Mouse (Mus musculus) thymus, postnatal 14 days (tissue): ENCODE results near the gene Mid1ip1.
A peak's percentile ranks its signal among the peaks of the same experiment; 100 is the strongest.

ENCODE experiments used
- DNase-seq: peaks from one replicate; pipeline ENCODE4 v3.0.0; 2021

The Mid1ip1 gene

DNA sequence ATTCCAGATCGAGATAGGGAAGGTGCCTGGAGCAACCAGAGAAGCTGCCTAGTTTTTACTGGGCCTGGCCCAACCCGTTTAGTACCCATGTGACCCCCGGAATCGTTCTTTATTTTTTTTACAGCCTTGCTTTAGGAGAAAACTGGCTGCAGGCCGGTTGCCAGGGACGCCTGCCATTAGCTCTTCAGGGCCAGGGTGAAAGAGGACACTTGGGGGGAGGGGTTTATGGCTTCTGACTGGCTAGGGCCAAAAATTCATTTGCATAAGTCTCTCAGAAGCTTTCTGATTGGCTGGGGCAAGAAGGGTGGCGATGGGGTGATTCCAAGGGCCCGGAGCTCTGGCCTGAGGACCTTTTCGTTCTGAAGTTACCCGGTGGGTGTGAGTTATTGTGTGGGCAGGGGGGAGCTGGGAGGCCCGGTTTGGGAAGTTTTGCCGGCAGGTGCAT, at the start of gene Mid1ip1:
Mid1ip1 (plus strand) TSS at position 318 of the 445 bp plus-strand sequence.
- peak; percentile 57 for DNase-seq

DNA sequence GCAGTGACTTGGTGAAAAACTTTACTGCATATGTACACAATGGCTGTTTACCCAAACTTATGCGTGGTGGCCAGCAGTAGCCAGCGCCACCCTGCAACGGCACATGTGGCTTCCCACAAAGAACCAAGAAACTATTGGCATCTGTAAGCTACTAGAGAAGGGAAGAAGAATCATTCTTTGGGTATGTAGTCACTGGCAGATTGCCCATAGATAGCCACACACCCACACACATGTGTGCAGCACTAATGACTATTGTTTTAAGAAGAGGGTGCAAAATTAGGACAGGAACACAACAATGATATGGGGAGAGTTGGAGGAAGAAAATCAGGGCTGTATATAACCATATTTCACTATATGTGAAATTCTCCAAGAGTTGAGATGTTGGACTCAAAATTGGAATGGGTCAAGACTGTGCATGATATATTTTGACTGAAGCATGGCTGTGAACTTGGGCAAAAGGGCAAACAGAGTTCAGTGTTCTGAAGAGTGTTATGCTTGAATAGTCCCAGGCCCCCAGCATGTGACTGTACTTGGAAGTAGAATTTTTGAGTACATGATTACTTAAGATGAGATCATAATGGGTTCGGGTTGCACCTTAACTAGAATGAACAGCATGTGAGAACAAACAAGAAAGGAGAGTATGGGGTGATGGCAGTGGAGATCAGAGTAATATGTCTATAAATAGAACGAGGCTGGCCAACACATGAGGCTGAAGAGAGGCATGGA, 20.2 kb upstream of the Mid1ip1 start:
- no peak for DNase-seq

- DNase-seq = no peak
These were observed 8.1 kb upstream of the Mid1ip1 start for GRCm38 (mm10) chrX:10706728-10707127.

DNA sequence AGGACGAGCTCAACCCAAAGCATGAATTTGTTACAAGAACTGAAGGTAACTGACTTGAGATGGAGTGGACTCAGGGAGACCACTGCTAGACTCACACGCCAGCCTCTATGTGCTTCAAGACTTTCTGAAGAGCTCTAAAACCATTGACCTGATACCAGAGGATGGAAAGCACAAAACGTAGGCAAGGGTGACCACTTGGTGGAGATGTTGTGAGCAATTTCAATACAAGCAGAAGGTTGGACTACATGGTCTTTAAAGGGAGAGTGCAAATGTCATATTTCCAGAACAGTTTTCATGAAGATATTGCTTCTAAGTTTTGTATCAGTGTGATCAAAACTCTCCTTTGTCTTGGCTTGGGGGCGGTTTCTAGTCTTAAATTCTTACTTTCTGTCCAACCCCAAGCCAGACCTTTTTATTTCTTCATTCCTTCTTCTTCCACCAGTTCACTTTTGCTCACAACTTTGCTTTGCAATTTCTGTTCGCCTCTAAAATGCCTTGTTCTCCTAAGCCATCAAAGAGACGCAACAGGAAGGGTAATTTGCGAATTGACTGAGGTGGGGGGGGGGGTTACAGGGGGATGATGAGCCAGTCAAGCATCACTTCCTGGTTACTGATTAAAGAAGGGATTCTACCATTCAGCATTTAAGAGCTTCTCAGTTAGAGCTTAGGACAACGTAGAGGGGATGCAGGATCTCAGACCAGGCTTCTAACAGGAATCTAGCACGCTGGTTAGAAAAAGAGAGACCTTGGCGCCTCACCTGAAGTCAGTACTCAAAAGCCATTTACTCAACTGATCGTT, 775 bp upstream of the Mid1ip1 start:
- no peak for DNase-seq

GRCm38 (mm10) chrX:10716917-10717763, 2.3 kb downstream of the Mid1ip1 start:
- peak; percentile 80 for DNase-seq

DNA sequence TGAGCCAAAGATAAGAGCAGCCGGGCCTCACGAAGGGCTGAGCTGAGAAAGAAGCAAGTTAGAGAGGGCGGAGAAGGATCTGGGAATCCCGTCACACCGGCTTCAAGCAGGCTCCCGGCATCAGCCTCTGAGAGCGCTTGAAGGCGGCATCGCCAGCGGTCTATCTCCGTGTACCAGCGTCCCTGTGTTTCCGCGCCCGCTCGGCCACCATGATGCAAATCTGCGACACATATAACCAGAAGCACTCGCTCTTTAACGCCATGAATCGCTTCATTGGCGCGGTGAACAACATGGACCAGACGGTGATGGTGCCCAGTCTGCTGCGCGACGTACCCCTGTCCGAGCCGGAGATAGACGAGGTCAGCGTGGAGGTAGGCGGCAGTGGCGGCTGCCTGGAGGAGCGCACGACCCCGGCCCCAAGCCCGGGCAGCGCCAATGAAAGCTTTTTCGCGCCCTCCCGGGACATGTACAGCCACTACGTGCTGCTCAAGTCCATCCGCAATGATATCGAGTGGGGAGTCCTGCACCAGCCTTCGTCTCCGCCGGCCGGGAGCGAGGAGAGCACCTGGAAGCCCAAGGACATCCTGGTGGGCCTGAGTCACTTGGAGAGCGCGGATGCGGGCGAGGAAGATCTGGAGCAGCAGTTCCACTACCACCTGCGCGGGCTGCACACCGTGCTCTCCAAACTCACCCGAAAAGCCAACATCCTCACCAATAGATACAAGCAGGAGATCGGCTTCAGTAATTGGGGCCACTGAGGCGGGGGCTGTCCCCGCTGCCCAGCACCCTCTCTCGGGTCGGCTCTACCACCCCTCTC, 3.4 kb downstream of the Mid1ip1 start:
- DNase-seq = peak; percentile 33

GRCm38 (mm10) chrX:10718838-10719539, 4.2 kb downstream of the Mid1ip1 start:
- peak; percentile 55 for DNase-seq

- DNase-seq = no peak
These were observed 5.6 kb downstream of the Mid1ip1 start for GRCm38 (mm10) chrX:10720391-10720790.

DNA sequence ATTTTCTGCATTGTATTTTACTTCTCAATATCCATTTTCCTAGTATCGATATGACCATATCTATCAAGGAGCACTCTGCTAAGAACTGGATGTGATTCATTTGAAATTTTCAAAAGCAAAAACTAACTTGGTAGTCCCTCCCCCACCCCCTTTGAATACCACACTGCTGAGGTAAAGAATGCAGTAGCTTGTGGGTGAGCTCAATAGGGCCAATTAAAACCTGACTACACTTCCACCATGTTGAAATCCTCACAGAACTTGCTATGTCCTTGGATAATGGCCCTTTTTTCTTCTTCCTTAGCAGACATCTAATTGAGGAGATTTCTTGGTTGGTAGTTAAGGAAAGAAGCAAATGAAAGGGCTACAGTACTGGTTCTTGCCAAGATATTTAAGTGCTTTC, 9.8 kb downstream of the Mid1ip1 start:
- no peak for DNase-seq

- DNase-seq = no peak
These were observed 14.7 kb downstream of the Mid1ip1 start for GRCm38 (mm10) chrX:10729488-10729887.

GRCm38 (mm10) chrX:10734453-10734852, 19.6 kb downstream of the Mid1ip1 start:
- no peak for DNase-seq

GRCm38 (mm10) chrX:10734874-10735273, 20.1 kb downstream of the Mid1ip1 start:
- no peak for DNase-seq

- DNase-seq = no peak
These were observed 44.1 kb downstream of the Mid1ip1 start for GRCm38 (mm10) chrX:10758866-10759265.

GRCm38 (mm10) chrX:10763476-10764016, 48.7 kb downstream of the Mid1ip1 start:
- no peak for DNase-seq
